Mouse (Mus musculus) E14TG2a.4 (cell line): Measurements from ENCODE around the gene Myo1d.

ENCODE experiments used
- H3K27me3 ChIP-seq: 2 replicates; pipeline ENCODE4 v1.6.1; 2014; ENCODE audit warnings: low read length, control low read depth; ENCODE audit not compliant: insufficient read depth
- H3K36me3 ChIP-seq: 2 replicates; pipeline ENCODE4 v1.6.1; 2014; ENCODE audit warnings: low read length, control low read depth; ENCODE audit not compliant: insufficient read depth
- H3K4me1 ChIP-seq: replicated peaks from 2 replicates; pipeline ENCODE4 v1.6.1; 2014; ENCODE audit warnings: low read depth, low read length, control low read depth
- H3K4me3 ChIP-seq: replicated peaks from 2 replicates; pipeline ENCODE4 v1.5.1; 2014; ENCODE audit warnings: mild to moderate bottlenecking, low read length
- H3K9me3 ChIP-seq: 2 replicates; pipeline ENCODE4 v1.6.1; 2014; ENCODE audit warnings: low read length, control low read depth
- CTCF ChIP-seq: conservative IDR thresholded peaks from 2 replicates; pipeline ENCODE4 v1.5.1; 2014; ENCODE audit warnings: low read length
- NANOG ChIP-seq: IDR thresholded peaks from 2 replicates; pipeline ENCODE4 v1.6.1; 2014; ENCODE audit warnings: borderline replicate concordance, low read length, mixed read lengths
- POU5F1 ChIP-seq: IDR thresholded peaks from 2 replicates; pipeline ENCODE4 v1.6.1; 2014; ENCODE audit warnings: low read length, borderline replicate concordance

Gene Myo1d

DNA sequence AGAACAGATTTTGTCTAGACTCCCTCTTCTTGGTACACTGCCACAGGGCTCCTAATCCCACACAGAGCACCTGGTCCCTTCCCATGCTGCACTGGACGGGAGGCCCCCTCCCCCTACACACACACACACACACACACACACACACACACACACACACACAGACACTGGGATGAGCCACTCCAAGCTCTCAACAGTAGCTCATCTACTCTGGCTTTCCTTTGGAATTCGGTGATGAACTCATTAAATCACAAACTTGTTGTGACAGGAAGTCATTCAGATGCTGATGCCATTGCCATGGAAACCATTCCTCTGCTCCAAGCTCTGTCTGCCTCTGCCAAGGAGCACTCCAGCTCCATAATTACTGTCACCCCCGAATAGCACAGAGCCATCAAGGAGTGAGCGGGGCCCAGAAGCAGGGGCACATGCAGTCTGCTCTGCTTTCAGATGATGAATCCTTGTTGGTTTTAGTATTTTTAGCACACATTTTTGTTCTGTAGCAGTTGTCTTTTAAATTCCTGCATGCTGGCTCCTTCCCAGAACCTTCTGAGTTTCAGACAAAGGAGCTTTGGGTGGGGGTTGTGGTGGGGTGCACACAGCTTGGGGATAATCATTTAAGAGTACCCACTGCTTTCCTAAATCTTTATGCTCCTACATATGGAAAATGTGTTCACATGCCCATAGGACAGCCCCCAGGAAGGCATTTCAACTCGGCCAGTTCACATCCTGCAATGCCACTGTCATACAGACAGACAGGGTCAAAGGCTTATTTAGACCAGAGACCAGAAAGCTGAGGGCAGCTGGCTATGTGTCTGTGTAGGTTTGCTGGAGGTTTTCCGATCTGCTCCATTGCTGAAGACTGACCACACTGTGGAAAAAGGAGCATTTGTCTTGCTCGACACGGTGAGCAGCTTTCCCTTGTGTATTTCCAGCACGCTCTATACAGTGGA is 261.1 kb downstream of the Myo1d start:
- H3K4me3 ChIP-seq = no peak overlapping the region
- peaks cover 36% of the 10 kb centered on the region for H3K4me1 ChIP-seq
- no peaks in the 10 kb centered on the region for H3K36me3 ChIP-seq
- H3K9me3 ChIP-seq = no peaks in the 10 kb centered on the region
- no peaks in the 10 kb centered on the region for H3K27me3 ChIP-seq
- peak; percentile 58; the same call in 1 of the 2 replicates for TF ChIP-seq NANOG
- TF ChIP-seq POU5F1 = no peak
- no peak for TF ChIP-seq CTCF

DNA sequence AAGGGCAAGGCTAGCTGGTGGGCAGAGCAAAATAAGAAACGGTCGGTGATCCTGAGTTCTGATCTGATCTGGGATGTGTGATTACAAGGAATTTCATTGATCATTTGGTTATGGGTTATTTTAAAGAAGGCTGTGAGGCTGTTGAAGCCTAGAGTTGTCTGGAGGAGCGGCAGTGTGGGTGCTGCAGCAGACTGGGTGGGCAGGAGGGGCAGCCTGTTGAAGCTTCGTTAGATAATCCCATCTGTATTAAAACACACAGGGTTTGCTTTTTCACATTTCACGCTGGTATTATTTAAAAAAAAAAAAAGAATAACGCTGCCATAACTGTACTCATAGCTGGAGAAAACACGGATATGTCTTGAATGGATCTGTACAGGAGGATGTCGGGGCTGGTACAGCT is 263.9 kb downstream of the Myo1d start:
- no peaks in the 10 kb centered on the region; the same call in 1 of the 2 replicates for H3K9me3 ChIP-seq
- TF ChIP-seq POU5F1 (no peak), NANOG (no peak), CTCF (no peak)
- no peaks in the 10 kb centered on the region for H3K27me3 ChIP-seq
- peaks cover 38% of the 10 kb centered on the region for H3K4me1 ChIP-seq
- H3K36me3 ChIP-seq = no peaks in the 10 kb centered on the region
- H3K4me3 ChIP-seq = no peak overlapping the region

DNA sequence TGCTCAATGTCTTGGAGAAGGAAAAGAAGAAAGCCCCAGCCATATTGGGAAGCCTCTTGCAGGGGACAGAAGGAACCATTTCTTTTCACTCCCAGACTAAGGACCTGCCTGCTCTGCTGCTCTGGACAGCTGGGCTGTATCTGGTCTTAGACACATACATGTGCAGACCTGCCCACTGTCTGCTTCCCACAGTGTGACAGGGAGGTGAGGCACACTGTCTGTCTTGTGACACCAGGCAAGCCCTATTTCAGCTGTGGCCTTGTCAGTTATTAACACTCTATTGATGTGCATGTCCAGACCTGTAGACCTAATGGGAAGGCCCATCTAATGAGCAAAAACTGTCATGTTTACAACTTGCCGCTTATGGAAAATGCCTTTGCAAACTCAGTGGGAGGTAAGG is 264.5 kb downstream of the Myo1d start:
- Histone ChIP-seq H3K4me3 (no peak overlapping the region), H3K9me3 (no peaks in the 10 kb centered on the region; the same call in 1 of the 2 replicates), H3K27me3 (no peaks in the 10 kb centered on the region; the same call in 1 of the 2 replicates), H3K36me3 (no peaks in the 10 kb centered on the region), H3K4me1 (peaks cover 38% of the 10 kb centered on the region)
- TF ChIP-seq POU5F1 (no peak), CTCF (no peak), NANOG (no peak)

DNA sequence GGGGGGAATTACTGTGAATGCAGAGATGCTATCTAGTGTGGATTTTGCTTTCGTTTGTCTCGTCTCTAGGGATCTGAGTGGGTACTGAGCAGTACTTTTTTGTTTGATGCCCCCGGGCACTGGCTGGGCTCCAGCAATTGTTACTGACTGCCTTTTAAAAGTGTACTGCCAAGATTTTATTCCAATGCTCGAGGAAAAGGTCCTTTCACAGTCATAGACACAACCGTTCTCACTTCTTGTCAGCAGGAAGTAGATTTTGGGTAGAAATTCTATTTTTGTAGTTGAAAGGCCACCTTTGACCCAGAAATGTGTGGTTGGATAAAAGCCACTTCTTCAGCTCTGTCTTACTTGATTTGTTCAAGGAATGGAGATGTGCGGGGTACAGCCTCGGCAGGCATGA is 266.0 kb downstream of the Myo1d start:
- Histone ChIP-seq H3K4me3 (no peak overlapping the region), H3K36me3 (no peaks in the 10 kb centered on the region)
- no peak for TF ChIP-seq CTCF
- no peak for TF ChIP-seq NANOG
- no peak for TF ChIP-seq POU5F1

GRCm38 (mm10) chr11:80512313-80513056 is 267.3 kb downstream of the Myo1d start:
- peaks cover 21% of the 10 kb centered on the region for H3K4me1 ChIP-seq
- no peak overlapping the region for H3K4me3 ChIP-seq
- no peaks in the 10 kb centered on the region; the same call in 1 of the 2 replicates for H3K9me3 ChIP-seq
- no peak for TF ChIP-seq POU5F1
- TF ChIP-seq NANOG = no peak
- TF ChIP-seq CTCF = no peak
- peaks cover 4% of the 10 kb centered on the region; the same call in 1 of the 2 replicates for H3K27me3 ChIP-seq
- H3K36me3 ChIP-seq = no peaks in the 10 kb centered on the region

More for the DNA sequence above, 266.0 kb downstream of the Myo1d start:
- H3K4me1 ChIP-seq = peaks cover 30% of the 10 kb centered on the region
- H3K9me3 ChIP-seq = no peaks in the 10 kb centered on the region; the same call in 1 of the 2 replicates
- H3K27me3 ChIP-seq = peaks cover 4% of the 10 kb centered on the region; the same call in 1 of the 2 replicates

GRCm38 (mm10) chr11:80510124-80510523 is 269.7 kb downstream of the Myo1d start:
- peaks cover 14% of the 10 kb centered on the region for H3K4me1 ChIP-seq

DNA sequence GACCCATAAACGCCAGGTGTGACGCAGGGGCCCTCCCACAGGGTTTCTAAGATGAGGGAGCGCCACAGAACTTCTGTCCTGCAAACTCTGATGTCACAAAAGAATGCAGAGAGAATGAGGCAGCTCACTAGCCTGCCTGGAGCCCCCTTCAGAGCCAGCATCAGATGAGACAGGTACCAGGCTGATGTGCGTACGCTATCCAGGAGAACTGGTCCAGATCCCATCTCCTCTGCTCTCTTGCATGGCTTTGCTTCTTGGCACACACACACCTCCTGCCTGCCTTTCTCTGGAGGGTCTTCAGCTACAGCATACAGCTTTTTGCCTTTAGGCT is 270.7 kb downstream of the Myo1d start:
- Histone ChIP-seq H3K9me3 (no peaks in the 10 kb centered on the region; the same call in 1 of the 2 replicates), H3K36me3 (no peaks in the 10 kb centered on the region), H3K27me3 (peaks cover 4% of the 10 kb centered on the region; the same call in 1 of the 2 replicates), H3K4me3 (no peak overlapping the region), H3K4me1 (peaks cover 20% of the 10 kb centered on the region)
- TF ChIP-seq CTCF (no peak), NANOG (no peak), POU5F1 (no peak)

More at GRCm38 (mm10) chr11:80510124-80510523, 269.7 kb downstream of the Myo1d start:
- Histone ChIP-seq H3K9me3 (no peaks in the 10 kb centered on the region; the same call in 1 of the 2 replicates), H3K36me3 (no peaks in the 10 kb centered on the region), H3K4me3 (no peak overlapping the region), H3K27me3 (peaks cover 4% of the 10 kb centered on the region; the same call in 1 of the 2 replicates)
- no peak for TF ChIP-seq NANOG
- TF ChIP-seq CTCF = no peak
- no peak for TF ChIP-seq POU5F1

- H3K9me3 ChIP-seq = no peaks in the 10 kb centered on the region; the same call in 1 of the 2 replicates
- no peaks in the 10 kb centered on the region for H3K36me3 ChIP-seq
- H3K27me3 ChIP-seq = peaks cover 4% of the 10 kb centered on the region; the same call in 1 of the 2 replicates
- peaks cover 26% of the 10 kb centered on the region for H3K4me1 ChIP-seq
- H3K4me3 ChIP-seq = no peak overlapping the region
- no peak for TF ChIP-seq POU5F1
- TF ChIP-seq NANOG = no peak
- TF ChIP-seq CTCF = no peak
Measured at GRCm38 (mm10) chr11:80508361-80509175, 271.3 kb downstream of the Myo1d start.
